Mouse (Mus musculus) v-Abl transformed pro-B cells (cell line): Measurements from ENCODE around the gene Ada.

Source experiments
- in situ Hi-C, 2 experiments: fragments of 400-800 bp; cut with MboI; formaldehyde crosslinking; loops; one replicate each; pipeline ENCODE4 v1.15.1; 2025; ENCODE audit not compliant: unreplicated experiment in 2 of 2

The Ada gene

GRCm38 (mm10) chr2:163735980-163736379 lies 14.1 kb downstream of the Ada start:
- in situ Hi-C loops: no loop called here

DNA sequence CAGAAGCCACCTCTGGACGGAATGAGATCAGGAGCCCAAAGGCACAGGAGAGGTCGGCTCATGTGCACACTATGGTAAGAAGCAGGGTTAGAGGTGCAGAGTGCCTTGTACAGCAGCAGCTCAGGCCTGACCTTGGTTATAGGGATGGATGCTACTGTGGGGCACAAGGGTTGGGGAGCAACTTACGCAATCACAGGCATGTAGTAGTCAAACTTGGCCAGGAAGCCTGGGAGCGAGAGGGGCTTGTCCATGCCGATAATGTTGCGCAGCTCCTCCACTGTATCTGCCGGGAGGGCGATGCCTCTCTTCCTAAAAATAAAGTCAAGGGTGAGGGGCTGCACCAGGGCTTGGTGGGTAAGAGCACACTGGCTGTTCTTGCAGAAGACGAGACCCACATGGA lies 14.9 kb downstream of the Ada start:
- in situ Hi-C loops: no loop called here

- in situ Hi-C loops: no loop called here
Measured at GRCm38 (mm10) chr2:163732021-163732420, 18.0 kb downstream of the Ada start.

GRCm38 (mm10) chr2:163728300-163728699 lies 21.7 kb downstream of the Ada start:
- in situ Hi-C loops: loop anchor here (10.0 kb wide), 2 partner anchors 97 to 193 kb away; partner anchors contain the start of gene Ccn5 (in 1 of the 2)

- in situ Hi-C loops: loop anchor here (10.0 kb wide), 2 partner anchors 98 to 192 kb away; partner anchors contain the start of gene Ccn5 (in 1 of the 2)
Measured at GRCm38 (mm10) chr2:163726766-163727393, 23.2 kb downstream of the Ada start.

DNA sequence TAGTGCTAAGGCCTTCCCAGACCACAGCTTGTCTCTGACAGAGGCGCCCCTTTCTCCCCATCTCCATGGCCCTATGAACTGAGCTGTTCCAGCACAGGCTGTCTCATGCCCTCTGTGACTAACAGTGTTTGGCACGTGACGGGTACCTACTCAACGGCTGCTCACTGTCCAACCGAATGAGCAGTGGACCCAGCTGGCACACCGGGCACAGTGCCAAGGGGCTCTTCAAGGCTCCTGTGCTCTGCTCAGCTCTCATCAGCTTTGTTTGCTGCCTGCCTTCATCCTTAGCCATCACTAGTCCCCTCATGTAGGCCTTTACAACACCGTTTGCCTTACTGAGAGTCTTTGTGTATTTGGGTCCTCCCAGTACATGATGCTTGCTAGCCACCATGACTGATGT lies 27.5 kb downstream of the Ada start:
- in situ Hi-C loops: loop anchor here (5.0 to 25.0 kb wide), 4 partner anchors 102 to 190 kb away; partner anchors contain the start of genes Ccn5 (in 1 of the 2) and Ttpal (in 1 of the 2)

- in situ Hi-C loops: loop anchor here (5.0 to 25.0 kb wide), 5 partner anchors 57 to 187 kb away; partner anchors contain the start of genes Ccn5 (in 1 of the 2) and Ttpal (in 1 of the 2)
Measured at GRCm38 (mm10) chr2:163719616-163720015, 30.4 kb downstream of the Ada start.

DNA sequence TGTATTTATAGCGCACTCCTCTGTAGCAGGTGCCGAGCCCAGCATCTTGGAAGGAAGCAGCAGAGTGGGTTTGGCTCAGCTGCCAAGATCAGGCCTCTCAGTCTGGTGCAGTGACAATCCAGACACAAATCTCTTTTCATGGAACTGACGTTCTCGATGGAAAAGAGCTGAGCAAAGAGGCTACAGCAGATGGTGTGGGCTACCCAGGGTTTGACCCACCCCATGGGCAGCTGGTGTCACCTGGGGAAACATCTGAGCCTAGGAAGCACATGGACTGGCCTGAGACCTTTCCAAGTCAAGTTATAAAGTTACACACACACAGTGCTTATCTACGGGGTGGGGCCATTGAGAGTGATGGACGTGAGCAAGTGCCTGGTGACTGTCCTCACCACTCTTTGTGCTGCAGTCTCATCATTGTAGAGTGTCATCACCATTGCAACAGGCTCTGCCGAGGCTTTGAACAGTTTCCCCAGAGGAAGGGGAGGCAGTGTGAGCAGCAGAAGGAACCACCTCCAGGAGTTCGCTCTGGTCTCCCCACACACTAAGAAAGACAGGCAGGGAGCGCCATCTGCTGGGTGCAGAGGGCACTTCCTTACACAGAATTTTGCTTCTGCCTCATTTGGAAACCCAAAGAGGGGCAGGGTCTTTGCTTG lies 31.0 kb downstream of the Ada start:
- in situ Hi-C loops: loop anchor here (5.0 to 25.0 kb wide), 2 partner anchors 57 to 107 kb away; partner anchors contain the start of gene Ttpal (in 1 of the 2)

GRCm38 (mm10) chr2:163718526-163718925 lies 31.5 kb downstream of the Ada start:
- in situ Hi-C loops: loop anchor here (5.0 to 25.0 kb wide), 2 partner anchors 56 to 106 kb away; partner anchors contain the start of gene Ttpal (in 1 of the 2)

DNA sequence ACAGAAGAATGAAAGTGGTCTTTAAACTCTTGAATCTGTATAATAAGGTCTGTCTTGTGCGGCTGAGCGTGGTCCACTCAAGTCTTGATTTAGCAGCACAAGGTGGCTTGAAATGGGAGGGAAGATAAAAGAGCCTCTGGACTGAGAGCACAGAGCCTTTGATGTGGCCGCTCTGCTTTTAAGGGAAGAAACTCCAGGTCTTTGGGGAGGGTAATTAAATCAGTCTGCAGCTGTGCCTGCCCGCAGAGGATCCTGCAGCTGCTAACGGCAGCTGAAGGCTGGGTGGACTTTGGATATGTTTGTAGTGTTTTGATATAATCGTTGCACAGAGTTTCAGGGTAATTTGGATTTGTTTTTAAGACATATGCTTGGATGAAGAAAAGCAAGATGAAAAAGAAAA lies 33.2 kb downstream of the Ada start:
- in situ Hi-C loops: loop anchor here (5.0 to 25.0 kb wide), 2 partner anchors 55 to 105 kb away; partner anchors contain the start of gene Ttpal (in 1 of the 2)

GRCm38 (mm10) chr2:163716448-163716847 lies 33.6 kb downstream of the Ada start:
- in situ Hi-C loops: loop anchor here (5.0 to 25.0 kb wide), 2 partner anchors 54 to 104 kb away; partner anchors contain the start of gene Ttpal (in 1 of the 2)

GRCm38 (mm10) chr2:163713340-163713739 lies 36.7 kb downstream of the Ada start:
- in situ Hi-C loops: loop anchor here in 1 of 2 experiments (25.0 kb wide), 1 partner anchor 101 kb away; the partner anchor contains the start of gene Ttpal

- in situ Hi-C loops: loop anchor here in 1 of 2 experiments (25.0 kb wide), 1 partner anchor 101 kb away; the partner anchor contains the start of gene Ttpal
Measured at GRCm38 (mm10) chr2:163712874-163713273, 37.2 kb downstream of the Ada start.

DNA sequence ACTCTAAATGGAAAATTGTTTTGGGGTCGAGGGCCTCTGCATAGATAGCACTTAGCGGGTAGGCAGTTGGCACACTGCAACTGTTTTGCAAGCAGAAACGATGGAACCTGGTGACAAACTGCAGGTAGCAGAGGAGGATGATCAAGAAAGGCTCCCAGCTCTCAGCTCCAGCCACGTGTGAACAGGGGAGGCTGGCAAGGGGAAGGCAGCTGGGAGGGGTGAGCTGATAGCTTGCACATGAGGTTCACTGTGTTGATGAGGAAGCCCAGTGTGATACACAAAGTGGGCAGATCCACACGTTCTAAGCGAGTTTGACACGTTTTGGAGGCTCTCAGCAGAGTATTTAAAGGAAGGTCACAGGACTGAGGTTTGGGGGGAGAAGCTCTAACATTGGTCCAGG lies 37.6 kb downstream of the Ada start:
- in situ Hi-C loops: loop anchor here in 1 of 2 experiments (25.0 kb wide), 1 partner anchor 100 kb away; the partner anchor contains the start of gene Ttpal

- in situ Hi-C loops: loop anchor here in 1 of 2 experiments (25.0 kb wide), 1 partner anchor 99 kb away; the partner anchor contains the start of gene Ttpal
Measured at GRCm38 (mm10) chr2:163711368-163711868, 38.6 kb downstream of the Ada start.

- in situ Hi-C loops: loop anchor here in 1 of 2 experiments (25.0 kb wide), 1 partner anchor 98 kb away; the partner anchor contains the start of gene Ttpal
Measured at GRCm38 (mm10) chr2:163710606-163711159, 39.4 kb downstream of the Ada start.

- in situ Hi-C loops: loop anchor here in 1 of 2 experiments (25.0 kb wide), 1 partner anchor 98 kb away; the partner anchor contains the start of gene Ttpal
Measured at GRCm38 (mm10) chr2:163710000-163710399, 40.0 kb downstream of the Ada start.

DNA sequence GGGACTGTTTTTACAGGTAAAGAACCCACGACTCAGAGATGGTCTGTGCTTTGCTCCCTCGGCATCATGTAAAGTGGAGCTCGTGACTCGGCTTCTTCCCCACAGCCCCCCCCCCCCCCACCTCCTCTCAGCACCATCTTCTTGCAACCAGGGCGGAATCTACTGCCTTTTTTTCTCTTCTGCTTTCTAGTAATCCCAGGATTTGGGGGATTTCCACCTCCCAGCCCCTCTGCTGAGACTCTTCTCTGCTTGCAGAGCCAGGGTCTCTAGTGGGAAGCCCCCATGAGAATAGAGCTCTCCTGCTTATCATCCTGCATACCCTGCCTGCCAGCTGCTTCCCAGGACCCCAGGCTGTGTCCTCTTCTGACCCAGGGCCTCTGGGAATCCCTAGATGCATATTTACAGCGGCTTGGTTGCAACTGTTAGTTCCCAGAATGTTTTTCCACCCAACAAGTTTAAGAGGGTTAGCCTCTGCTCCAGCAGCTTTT lies 41.2 kb downstream of the Ada start:
- in situ Hi-C loops: loop anchor here in 1 of 2 experiments (25.0 kb wide), 1 partner anchor 97 kb away; the partner anchor contains the start of gene Ttpal

GRCm38 (mm10) chr2:163708321-163708720 lies 41.7 kb downstream of the Ada start:
- in situ Hi-C loops: loop anchor here in 1 of 2 experiments (25.0 kb wide), 1 partner anchor 96 kb away; the partner anchor contains the start of gene Ttpal
